Mouse (Mus musculus) thymus, adult 2 months (tissue): ENCODE measurements around the gene Dgke.
"Not testable (repeated sequence)": the region's sequence is repeated elsewhere in the genome, so short reads cannot be mapped to it uniquely, and the experiment has no call there.

Source experiments
- CTCF ChIP-seq: fragments of 200-500 bp; IDR thresholded peaks from 2 replicates; pipeline ENCODE4 v1.5.1; 2012; ENCODE audit warnings: mild to moderate bottlenecking, control low read depth, low read length, moderate library complexity, borderline replicate concordance; ENCODE audit not compliant: control insufficient read depth, poor library complexity, insufficient read depth; ENCODE audit errors: extremely low read depth
- POLR2A ChIP-seq: fragments of 200-500 bp; IDR thresholded peaks from 2 replicates; pipeline ENCODE4 v1.6.1; 2012; ENCODE audit warnings: mild to moderate bottlenecking, low read length, control low read depth, moderate library complexity; ENCODE audit not compliant: control insufficient read depth, poor library complexity, insufficient read depth; ENCODE audit errors: extremely low read depth

DNA sequence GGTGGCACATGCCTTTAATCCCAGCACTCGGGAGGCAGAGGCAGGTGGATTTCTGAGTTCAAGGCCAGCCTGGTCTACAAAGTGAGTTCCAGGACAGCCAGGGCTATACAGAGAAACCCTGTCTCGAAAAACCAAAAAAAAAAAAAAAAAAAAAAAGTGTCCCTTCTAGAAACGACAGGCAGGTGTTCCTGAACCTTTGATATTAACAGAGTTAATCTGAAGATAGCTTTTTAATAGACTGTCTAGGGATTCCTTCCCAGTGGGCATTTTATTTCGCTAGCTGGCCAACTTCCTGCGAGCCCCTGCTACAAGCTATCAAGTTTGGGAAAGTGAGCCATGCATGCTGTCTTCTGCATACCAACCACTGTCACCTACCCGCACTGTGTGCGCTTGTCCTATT lies 25.6 kb downstream of the Dgke start:
- TF ChIP-seq CTCF, POLR2A: not testable (repeated sequence)
